Mouse (Mus musculus) hindbrain, postnatal 0 days (tissue): ENCODE measurements around the gene Fahd1. TPM values are rescaled to one million over a fixed set of nuclear protein-coding genes. Genes with fewer than 3 reads are reported as not detected.

Experiments
- ATAC-seq: fragments of 200-750 bp; cut with Nextera tagmentation; 2 replicates; pipeline ENCODE4 v1.8.0; 2017; ENCODE audit warnings: mild to moderate bottlenecking, moderate TSS enrichment, moderate library complexity
- DNase-seq: peaks from one replicate; pipeline ENCODE4 v3.0.0-alpha.2; 2015; ENCODE audit warnings: low spot score
- H3K27ac ChIP-seq: fragments of 300-500 bp; sonication (generic); 2 replicates; pipeline ENCODE4 v1.5.1; 2014; ENCODE audit warnings: mild to moderate bottlenecking
- H3K27me3 ChIP-seq: fragments of 300-500 bp; sonication (generic); 2 replicates; pipeline ENCODE4 v1.6.1; 2014; ENCODE audit warnings: low read length, mixed read lengths; ENCODE audit not compliant: insufficient read depth
- H3K36me3 ChIP-seq: fragments of 300-500 bp; sonication (generic); 2 replicates; pipeline ENCODE4 v1.6.1; 2014; ENCODE audit warnings: low read length, mixed read lengths; ENCODE audit not compliant: insufficient read depth
- H3K4me1 ChIP-seq: fragments of 300-500 bp; sonication (generic); 2 replicates; pipeline ENCODE4 v1.6.1; 2014; ENCODE audit warnings: antibody characterized with exemption, low read length, mixed read lengths; ENCODE audit not compliant: insufficient read depth
- H3K4me2 ChIP-seq: fragments of 300-500 bp; sonication (generic); 2 replicates; pipeline ENCODE4 v1.6.1; 2014; ENCODE audit warnings: low read depth, mild to moderate bottlenecking, low read length, moderate library complexity, mixed read lengths
- H3K4me3 ChIP-seq: fragments of 300-500 bp; sonication (generic); 2 replicates; pipeline ENCODE4 v1.5.1; 2014; ENCODE audit warnings: low read length
- H3K9ac ChIP-seq: fragments of 300-500 bp; sonication (generic); replicated peaks from 2 replicates; pipeline ENCODE4 v1.6.1; 2014; ENCODE audit warnings: mild to moderate bottlenecking, low read length, moderate library complexity, mixed read lengths
- H3K9me3 ChIP-seq: fragments of 300-500 bp; sonication (generic); 2 replicates; pipeline ENCODE4 v1.6.1; 2016; ENCODE audit warnings: low read length, mixed read lengths
- CTCF ChIP-seq: IDR thresholded peaks from 2 replicates; pipeline ENCODE4 v1.5.1; 2016; ENCODE audit warnings: antibody characterized with exemption, control low read depth, low read depth
- WGBS: fragments of 180-500 bp; shearing (Covaris S2); extraction: QIAGEN DNeasy Blood & Tissue Kit; methylation state at CpG from one replicate; pipeline ENCODE4 v1.1.7; 2014; 5-methylcytosine and 5-hydroxymethylcytosine counted together
- polyA plus RNA-seq: library from polyadenylated mRNA; unstranded; fragments of >200 nt; fragmentation: Nextera tagmentation; extraction: Ambion mirVana; gene quantifications from 2 replicates; pipeline ENCODE4 v1.2.1, GENCODE M21; 2015
- total RNA-seq: library from RNA; depleted of rRNA; stranded (reverse); fragments of >200 nt; gene quantifications from 2 replicates; pipeline ENCODE4 v1.2.3, GENCODE M21; 2014

The Fahd1 gene
- total and polyA plus RNA-seq, 2 experiments from 2014 or later = 16.6 to 20.2 TPM

- TF ChIP-seq CTCF = no peak
- DNase-seq = no peak
- no peaks in the 10 kb centered on the region for H3K27me3 ChIP-seq
- H3K9me3 ChIP-seq = no peaks in the 10 kb centered on the region
- no peak within 1 kb of the TSS for H3K4me3 ChIP-seq
- ATAC-seq = no peak
- no peaks in the 10 kb centered on the region for H3K4me1 ChIP-seq
- no peaks in the 10 kb centered on the region for H3K36me3 ChIP-seq
- 76% methylated on average over 8 of the region's 8 CpGs for WGBS
- no peak within 1 kb of the TSS for H3K9ac ChIP-seq
- H3K27ac ChIP-seq = no peak within 1 kb of the TSS
- no peak within 1 kb of the TSS for H3K4me2 ChIP-seq
Observed at GRCm38 (mm10) chr17:24839842-24840241, 10.3 kb downstream of the Fahd1 start, which contains the start of gene Hagh. TSS of gene Hagh (plus strand) at chr17:24840143.

GRCm38 (mm10) chr17:24821351-24822280 is 28.5 kb downstream of the Fahd1 start:
- Histone ChIP-seq H3K4me2 (no peak overlapping the region), H3K9me3 (no peaks in the 10 kb centered on the region), H3K27me3 (peaks cover 6% of the 10 kb centered on the region; the same call in 1 of the 2 replicates), H3K36me3 (no peaks in the 10 kb centered on the region), H3K27ac (no peak overlapping the region), H3K4me1 (no peaks in the 10 kb centered on the region), H3K4me3 (no peak overlapping the region), H3K9ac (no peak overlapping the region)
- DNase-seq (no peak), ATAC-seq (no peak)
- WGBS = 48% methylated on average over 3 of the region's 3 CpGs
- TF ChIP-seq CTCF = no peak

- H3K9ac ChIP-seq = no peak overlapping the region
- ATAC-seq (no peak), DNase-seq (no peak)
- H3K4me3 ChIP-seq = no peak overlapping the region
- no peaks in the 10 kb centered on the region for H3K9me3 ChIP-seq
- H3K4me2 ChIP-seq = no peak overlapping the region
- H3K27me3 ChIP-seq = peaks cover 6% of the 10 kb centered on the region; the same call in 1 of the 2 replicates
- WGBS = 69% methylated on average over 2 of the region's 2 CpGs
- no peak for TF ChIP-seq CTCF
- no peaks in the 10 kb centered on the region for H3K4me1 ChIP-seq
- H3K36me3 ChIP-seq = no peaks in the 10 kb centered on the region
- H3K27ac ChIP-seq = no peak overlapping the region
Observed at GRCm38 (mm10) chr17:24819469-24819868, 30.7 kb downstream of the Fahd1 start.

GRCm38 (mm10) chr17:24818172-24818571 is 32.0 kb downstream of the Fahd1 start:
- Histone ChIP-seq H3K36me3 (no peaks in the 10 kb centered on the region), H3K4me2 (no peak overlapping the region), H3K27me3 (peaks cover 6% of the 10 kb centered on the region; the same call in 1 of the 2 replicates), H3K4me1 (no peaks in the 10 kb centered on the region), H3K27ac (no peak overlapping the region), H3K9me3 (no peaks in the 10 kb centered on the region), H3K9ac (no peak overlapping the region), H3K4me3 (no peak overlapping the region)
- DNase-seq = no peak
- 56% methylated on average over 6 of the region's 6 CpGs for WGBS
- no peak for ATAC-seq
- TF ChIP-seq CTCF = no peak

GRCm38 (mm10) chr17:24817503-24817902 is 32.7 kb downstream of the Fahd1 start:
- Histone ChIP-seq H3K27me3 (peaks cover 6% of the 10 kb centered on the region; the same call in 1 of the 2 replicates), H3K27ac (no peak overlapping the region), H3K4me1 (no peaks in the 10 kb centered on the region), H3K4me3 (no peak overlapping the region), H3K9ac (no peak overlapping the region), H3K9me3 (no peaks in the 10 kb centered on the region), H3K4me2 (no peak overlapping the region), H3K36me3 (no peaks in the 10 kb centered on the region)
- 50% methylated on average over 1 of the region's 1 CpGs for WGBS
- TF ChIP-seq CTCF = peak; percentile 54
- DNase-seq (peak; percentile 43), ATAC-seq (no peak)

GRCm38 (mm10) chr17:24815256-24815655 is 34.9 kb downstream of the Fahd1 start:
- WGBS = 83% methylated on average over 5 of the region's 5 CpGs
- Histone ChIP-seq H3K9me3 (no peaks in the 10 kb centered on the region), H3K27me3 (peaks cover 6% of the 10 kb centered on the region; the same call in 1 of the 2 replicates), H3K4me3 (no peak overlapping the region), H3K4me1 (no peaks in the 10 kb centered on the region), H3K36me3 (no peaks in the 10 kb centered on the region), H3K9ac (no peak overlapping the region), H3K27ac (no peak overlapping the region), H3K4me2 (no peak overlapping the region)
- DNase-seq (no peak), ATAC-seq (no peak)
- no peak for TF ChIP-seq CTCF

- Histone ChIP-seq H3K4me1 (no peaks in the 10 kb centered on the region), H3K4me2 (no peak overlapping the region), H3K9me3 (no peaks in the 10 kb centered on the region), H3K27ac (no peak overlapping the region), H3K4me3 (no peak overlapping the region), H3K27me3 (0 out of 2 replicates have a peak, but pooled peaks cover 1% of the 10 kb centered on the region), H3K9ac (no peak overlapping the region), H3K36me3 (no peaks in the 10 kb centered on the region)
- ATAC-seq (no peak), DNase-seq (no peak)
- TF ChIP-seq CTCF = no peak
- WGBS = 42% methylated on average over 2 of the region's 2 CpGs
Observed at GRCm38 (mm10) chr17:24812215-24812614, 37.9 kb downstream of the Fahd1 start.
